Mouse (Mus musculus) lung, postnatal 0 days (tissue): Measurements from ENCODE around the gene Gm6890. TPM values are rescaled to one million over a fixed set of nuclear protein-coding genes. Genes with fewer than 3 reads are reported as not detected.
"Not testable (repeated sequence)": the region's sequence is repeated elsewhere in the genome, so short reads cannot be mapped to it uniquely, and the experiment has no call there.

Experiments
- ATAC-seq: fragments of 200-750 bp; cut with Nextera tagmentation; 2 replicates; pipeline ENCODE4 v1.8.0; 2017; ENCODE audit warnings: moderate library complexity
- DNase-seq: peaks from one replicate; pipeline ENCODE4 v3.0.0-alpha.2; 2016; ENCODE audit warnings: low spot score
- H3K27ac ChIP-seq: fragments of 300-500 bp; sonication (generic); 2 replicates; pipeline ENCODE4 v1.5.1; 2014; ENCODE audit warnings: antibody characterized with exemption, mild to moderate bottlenecking, low read length, mixed read lengths
- H3K27me3 ChIP-seq: fragments of 300-500 bp; sonication (generic); replicated peaks from 2 replicates; pipeline ENCODE4 v1.6.1; 2014; ENCODE audit warnings: low read length, mixed read lengths; ENCODE audit not compliant: insufficient read depth
- H3K36me3 ChIP-seq: fragments of 300-500 bp; sonication (generic); 2 replicates; pipeline ENCODE4 v1.6.1; 2014; ENCODE audit warnings: low read length, mixed read lengths; ENCODE audit not compliant: insufficient read depth
- H3K4me1 ChIP-seq: fragments of 300-500 bp; sonication (generic); 2 replicates; pipeline ENCODE4 v1.6.1; 2014; ENCODE audit warnings: antibody characterized with exemption, low read depth, low read length, mixed read lengths; ENCODE audit not compliant: insufficient read depth
- H3K4me2 ChIP-seq: fragments of 300-500 bp; sonication (generic); replicated peaks from 2 replicates; pipeline ENCODE4 v1.6.1; 2014; ENCODE audit warnings: low read depth, mild to moderate bottlenecking, low read length, moderate library complexity, mixed read lengths
- H3K4me3 ChIP-seq: fragments of 300-500 bp; sonication (generic); 2 replicates; pipeline ENCODE4 v1.5.1; 2014; ENCODE audit warnings: low read depth, low read length
- H3K9ac ChIP-seq: fragments of 300-500 bp; sonication (generic); replicated peaks from 2 replicates; pipeline ENCODE4 v1.6.1; 2014; ENCODE audit warnings: low read depth, mild to moderate bottlenecking
- H3K9me3 ChIP-seq: fragments of 300-500 bp; sonication (generic); 2 replicates; pipeline ENCODE4 v1.6.1; 2016; ENCODE audit warnings: low read length, mixed read lengths
- CTCF ChIP-seq: IDR thresholded peaks from 2 replicates; pipeline ENCODE4 v1.5.1; 2016; ENCODE audit warnings: antibody characterized with exemption, mild to moderate bottlenecking
- WGBS: fragments of 180-500 bp; shearing (Covaris S2); extraction: QIAGEN DNeasy Blood & Tissue Kit; methylation state at CpG from one replicate; pipeline ENCODE4 v1.1.7; 2014; 5-methylcytosine and 5-hydroxymethylcytosine counted together
- polyA plus RNA-seq: library from polyadenylated mRNA; unstranded; fragments of >200 nt; fragmentation: Nextera tagmentation; extraction: Ambion mirVana; gene quantifications from 2 replicates; pipeline ENCODE4 v1.2.1, GENCODE M21; 2015

Gene Gm6890
- polyA plus RNA-seq = not detected in 2 replicates

- not testable (repeated sequence) for H3K9ac ChIP-seq, ATAC-seq, H3K27ac ChIP-seq, H3K4me2 ChIP-seq, H3K9me3 ChIP-seq, H3K4me1 ChIP-seq, DNase-seq, H3K27me3 ChIP-seq, H3K4me3 ChIP-seq, H3K36me3 ChIP-seq
- 83% methylated on average over 8 of the region's 9 CpGs for WGBS
Observed at GRCm38 (mm10) chrX:74740627-74741026, at the start of gene Gm6890. Gene Gm6890 (plus strand): TSS chrX:74740927.

DNA sequence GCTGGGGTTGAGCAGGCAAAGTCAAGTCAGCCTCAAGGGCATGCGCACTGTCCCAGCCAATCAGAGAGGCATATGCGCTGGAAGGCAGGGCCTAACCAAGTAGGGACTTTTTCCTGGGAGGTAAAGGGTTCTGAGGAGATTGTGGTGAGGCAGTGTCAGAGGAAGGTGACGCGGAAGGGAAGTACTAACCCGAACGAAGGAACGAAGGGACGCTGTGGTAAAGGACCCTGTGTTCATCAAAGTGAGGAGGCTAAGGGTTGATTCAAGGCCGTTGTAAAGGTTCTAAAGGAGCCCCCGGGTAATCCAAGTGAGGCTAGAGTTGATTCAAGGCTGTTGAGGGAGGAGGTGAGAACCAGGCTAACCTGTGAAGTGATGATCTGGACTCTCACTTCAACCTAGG is 14.5 kb upstream of the Gm6890 start:
- WGBS = 92% methylated on average over 3 of the region's 10 CpGs
- not testable (repeated sequence) for H3K4me3 ChIP-seq, H3K27ac ChIP-seq, DNase-seq, H3K4me1 ChIP-seq, ATAC-seq, H3K4me2 ChIP-seq, H3K9me3 ChIP-seq, H3K27me3 ChIP-seq, H3K9ac ChIP-seq, H3K36me3 ChIP-seq

GRCm38 (mm10) chrX:74770715-74771114 is 30.0 kb downstream of the Gm6890 start:
- not testable (repeated sequence) for H3K4me1 ChIP-seq, H3K27ac ChIP-seq, H3K4me2 ChIP-seq, H3K9ac ChIP-seq, DNase-seq, H3K36me3 ChIP-seq, H3K27me3 ChIP-seq, ATAC-seq, H3K9me3 ChIP-seq, H3K4me3 ChIP-seq
- TF ChIP-seq CTCF = 0 out of 2 replicates have a peak, but pooled peaks have one; percentile 6
- WGBS = no CpG with 5 or more reads among the region's 1 CpGs

Other genes with a start within 250 kb of the Gm6890 start
- gene Olfr1326-ps1, start 166.0 kb upstream of the Gm6890 start, polyA plus RNA-seq = not detected in 2 replicates
- gene Olfr1325, start 148.2 kb upstream of the Gm6890 start, polyA plus RNA-seq = not detected in 2 replicates
- 0.17 and 0.23 TPM in 2 replicates for gene Gm5640, start 95.3 kb upstream of the Gm6890 start, polyA plus RNA-seq
- gene Gm5936, start 96.3 kb downstream of the Gm6890 start, polyA plus RNA-seq = 0.12 TPM in 1 of 2 replicates, not detected in the other